Mouse (Mus musculus) midbrain, embryonic 15.5 days (tissue): Measurements from ENCODE around the gene Tut1. TPM values are rescaled to one million over a fixed set of nuclear protein-coding genes. Genes with fewer than 3 reads are reported as not detected.
"Not testable (repeated sequence)": the region's sequence is repeated elsewhere in the genome, so short reads cannot be mapped to it uniquely, and the experiment has no call there.

Experiments
- ATAC-seq: fragments of 200-750 bp; cut with Nextera tagmentation; replicated peaks from 2 replicates; pipeline ENCODE4 v1.8.0; 2017; ENCODE audit warnings: moderate TSS enrichment
- H3K27ac ChIP-seq: fragments of 300-500 bp; sonication (generic); 2 replicates; pipeline ENCODE4 v1.5.1; 2015; ENCODE audit warnings: mild to moderate bottlenecking, inconsistent platforms
- H3K27me3 ChIP-seq: fragments of 300-500 bp; sonication (generic); replicated peaks from 2 replicates; pipeline ENCODE4 v1.6.1; 2015; ENCODE audit warnings: inconsistent platforms
- H3K36me3 ChIP-seq: fragments of 300-500 bp; sonication (generic); replicated peaks from 2 replicates; pipeline ENCODE4 v1.6.1; 2015; ENCODE audit warnings: inconsistent platforms
- H3K4me1 ChIP-seq: fragments of 300-500 bp; sonication (generic); 2 replicates; pipeline ENCODE4 v1.6.1; 2015; ENCODE audit warnings: inconsistent platforms
- H3K4me2 ChIP-seq: fragments of 300-500 bp; sonication (generic); 2 replicates; pipeline ENCODE4 v1.6.1; 2015; ENCODE audit warnings: inconsistent platforms, mild to moderate bottlenecking, moderate library complexity
- H3K4me3 ChIP-seq: fragments of 300-500 bp; sonication (generic); 2 replicates; pipeline ENCODE4 v1.5.1; 2015; ENCODE audit warnings: mild to moderate bottlenecking, inconsistent platforms
- H3K9ac ChIP-seq: fragments of 300-500 bp; sonication (generic); 2 replicates; pipeline ENCODE4 v1.6.1; 2015; ENCODE audit warnings: mild to moderate bottlenecking, inconsistent platforms
- H3K9me3 ChIP-seq: fragments of 300-500 bp; sonication (generic); 2 replicates; pipeline ENCODE4 v1.6.1; 2016; ENCODE audit warnings: inconsistent platforms
- WGBS: fragments of 180-500 bp; shearing (Covaris S2); methylation state at CpG from one replicate; pipeline ENCODE4 v1.1.7; 2015; ENCODE audit warnings: mixed read lengths; 5-methylcytosine and 5-hydroxymethylcytosine counted together
- polyA plus RNA-seq: library from polyadenylated mRNA; unstranded; fragments of >200 nt; fragmentation: Nextera tagmentation; extraction: Ambion mirVana; gene quantifications from 2 replicates; pipeline ENCODE4 v1.2.1, GENCODE M21; 2015

The Tut1 gene
- polyA plus RNA-seq, 1 experiment from 2014 or later = 30.5 TPM

GRCm38 (mm10) chr19:8967893-8968292 is 14.2 kb downstream of the Tut1 start:
- Histone ChIP-seq H3K4me2 (peak overlapping the region; percentile 65), H3K4me1 (peaks cover 26% of the 10 kb centered on the region), H3K27ac (peak overlapping the region; percentile 81; the same call in 1 of the 2 replicates), H3K36me3 (peaks cover 64% of the 10 kb centered on the region), H3K4me3 (peak overlapping the region; percentile 60), H3K9me3 (no peaks in the 10 kb centered on the region), H3K9ac (peak overlapping the region; percentile 54), H3K27me3 (no peaks in the 10 kb centered on the region)
- ATAC-seq = no peak
- WGBS = 8% methylated on average over 9 of the region's 9 CpGs

GRCm38 (mm10) chr19:8972491-8972890 is 18.8 kb downstream of the Tut1 start:
- H3K4me3 ChIP-seq, H3K27ac ChIP-seq, ATAC-seq, H3K9ac ChIP-seq, H3K27me3 ChIP-seq, H3K4me2 ChIP-seq, H3K9me3 ChIP-seq: not testable (repeated sequence)
- Histone ChIP-seq H3K36me3 (peaks cover 60% of the 10 kb centered on the region), H3K4me1 (peaks cover 16% of the 10 kb centered on the region)
- 90% methylated on average over 8 of the region's 8 CpGs for WGBS

- H3K9me3 ChIP-seq = no peaks in the 10 kb centered on the region
- H3K27ac ChIP-seq = no peak overlapping the region
- 89% methylated on average over 1 of the region's 1 CpGs for WGBS
- no peaks in the 10 kb centered on the region for H3K27me3 ChIP-seq
- no peaks in the 10 kb centered on the region for H3K4me1 ChIP-seq
- H3K4me2 ChIP-seq = no peak overlapping the region
- H3K4me3 ChIP-seq = no peak overlapping the region
- no peak for ATAC-seq
- H3K9ac ChIP-seq = no peak overlapping the region
- H3K36me3 ChIP-seq = peaks cover 73% of the 10 kb centered on the region
Measured at GRCm38 (mm10) chr19:8974638-8975037, 21.0 kb downstream of the Tut1 start.

- ATAC-seq = no peak
- WGBS = 99% methylated on average over 2 of the region's 2 CpGs
- Histone ChIP-seq H3K27ac (no peak overlapping the region), H3K4me3 (no peak overlapping the region), H3K4me1 (no peaks in the 10 kb centered on the region), H3K9me3 (no peaks in the 10 kb centered on the region), H3K36me3 (peaks cover 75% of the 10 kb centered on the region), H3K4me2 (no peak overlapping the region), H3K27me3 (no peaks in the 10 kb centered on the region), H3K9ac (no peak overlapping the region)
Measured at GRCm38 (mm10) chr19:8975491-8975890, 21.8 kb downstream of the Tut1 start.

- Histone ChIP-seq H3K4me3 (no peak overlapping the region), H3K9me3 (no peaks in the 10 kb centered on the region), H3K36me3 (peaks cover 65% of the 10 kb centered on the region), H3K27me3 (no peaks in the 10 kb centered on the region), H3K9ac (no peak overlapping the region), H3K27ac (no peak overlapping the region), H3K4me2 (no peak overlapping the region), H3K4me1 (no peaks in the 10 kb centered on the region)
- WGBS = 56% methylated on average over 3 of the region's 3 CpGs
- ATAC-seq = peak; percentile 72
Measured at GRCm38 (mm10) chr19:8976535-8976934, 22.9 kb downstream of the Tut1 start.

GRCm38 (mm10) chr19:8980771-8981170 is 27.1 kb downstream of the Tut1 start:
- Histone ChIP-seq H3K27ac (no peak overlapping the region), H3K4me2 (no peak overlapping the region), H3K4me1 (peaks cover 29% of the 10 kb centered on the region), H3K36me3 (peaks cover 32% of the 10 kb centered on the region), H3K9ac (no peak overlapping the region), H3K27me3 (no peaks in the 10 kb centered on the region), H3K9me3 (no peaks in the 10 kb centered on the region), H3K4me3 (no peak overlapping the region)
- no peak for ATAC-seq
- 59% methylated on average over 5 of the region's 5 CpGs for WGBS

GRCm38 (mm10) chr19:8981450-8982168 is 28.0 kb downstream of the Tut1 start:
- Histone ChIP-seq H3K9me3 (no peaks in the 10 kb centered on the region), H3K4me3 (no peak overlapping the region), H3K27me3 (no peaks in the 10 kb centered on the region), H3K27ac (no peak overlapping the region), H3K9ac (no peak overlapping the region), H3K4me2 (no peak overlapping the region), H3K36me3 (peaks cover 28% of the 10 kb centered on the region), H3K4me1 (peaks cover 29% of the 10 kb centered on the region)
- 77% methylated on average over 2 of the region's 2 CpGs for WGBS
- ATAC-seq = 0 out of 2 replicates have a peak, but pooled peaks have one; percentile 10

GRCm38 (mm10) chr19:8982303-8983149 is 28.9 kb downstream of the Tut1 start:
- Histone ChIP-seq H3K27me3 (no peaks in the 10 kb centered on the region; the same call in 1 of the 2 replicates), H3K4me1 (peaks cover 29% of the 10 kb centered on the region), H3K4me2 (no peak overlapping the region), H3K27ac (no peak overlapping the region), H3K9ac (no peak overlapping the region), H3K9me3 (no peaks in the 10 kb centered on the region), H3K4me3 (no peak overlapping the region), H3K36me3 (peaks cover 26% of the 10 kb centered on the region)
- no peak for ATAC-seq
- WGBS = 57% methylated on average over 5 of the region's 5 CpGs

- no peak overlapping the region for H3K4me3 ChIP-seq
- no peak overlapping the region for H3K4me2 ChIP-seq
- no peak overlapping the region for H3K27ac ChIP-seq
- H3K36me3 ChIP-seq = peaks cover 20% of the 10 kb centered on the region
- 49% methylated on average over 4 of the region's 4 CpGs for WGBS
- peaks cover 29% of the 10 kb centered on the region for H3K4me1 ChIP-seq
- peaks cover 6% of the 10 kb centered on the region for H3K27me3 ChIP-seq
- H3K9me3 ChIP-seq = no peaks in the 10 kb centered on the region
- H3K9ac ChIP-seq = no peak overlapping the region
- no peak for ATAC-seq
Measured at GRCm38 (mm10) chr19:8983150-8983650, 29.6 kb downstream of the Tut1 start.

GRCm38 (mm10) chr19:8984255-8984868 is 30.7 kb downstream of the Tut1 start:
- H3K9ac ChIP-seq = peak overlapping the region; percentile 13; the same call in 1 of the 2 replicates
- H3K27me3 ChIP-seq = peaks cover 18% of the 10 kb centered on the region
- H3K4me2 ChIP-seq = peak overlapping the region; percentile 39
- ATAC-seq = peak; percentile 81
- no peaks in the 10 kb centered on the region for H3K9me3 ChIP-seq
- no peak overlapping the region for H3K4me3 ChIP-seq
- 3% methylated on average over 7 of the region's 7 CpGs for WGBS
- peak overlapping the region; percentile 63 for H3K27ac ChIP-seq
- H3K4me1 ChIP-seq = peaks cover 35% of the 10 kb centered on the region
- H3K36me3 ChIP-seq = peaks cover 9% of the 10 kb centered on the region; the same call in 1 of the 2 replicates

GRCm38 (mm10) chr19:8985891-8986290 is 32.2 kb downstream of the Tut1 start:
- H3K36me3 ChIP-seq = no peaks in the 10 kb centered on the region
- H3K4me2 ChIP-seq = no peak overlapping the region
- peaks cover 48% of the 10 kb centered on the region for H3K4me1 ChIP-seq
- no peak overlapping the region for H3K27ac ChIP-seq
- ATAC-seq = no peak
- H3K9ac ChIP-seq = no peak overlapping the region
- WGBS = 73% methylated on average over 5 of the region's 5 CpGs
- no peaks in the 10 kb centered on the region for H3K9me3 ChIP-seq
- no peak overlapping the region for H3K4me3 ChIP-seq
- peaks cover 33% of the 10 kb centered on the region for H3K27me3 ChIP-seq

- Histone ChIP-seq H3K27me3 (peaks cover 39% of the 10 kb centered on the region), H3K4me2 (no peak overlapping the region), H3K9me3 (no peaks in the 10 kb centered on the region), H3K36me3 (no peaks in the 10 kb centered on the region), H3K27ac (no peak overlapping the region), H3K4me1 (peaks cover 44% of the 10 kb centered on the region), H3K4me3 (no peak overlapping the region), H3K9ac (no peak overlapping the region)
- ATAC-seq = no peak
- 67% methylated on average over 2 of the region's 2 CpGs for WGBS
Measured at GRCm38 (mm10) chr19:8987816-8988215, 34.2 kb downstream of the Tut1 start.
